Mouse (Mus musculus): Measurements from ENCODE around the gene Sfi1. TPM values are rescaled to one million over a fixed set of nuclear protein-coding genes. Genes with fewer than 3 reads are reported as not detected.
"Not testable (repeated sequence)": the region's sequence is repeated elsewhere in the genome, so short reads cannot be mapped to it uniquely, and the experiment has no call there.

Gene Sfi1
- polyA plus RNA-seq, 1 experiment from 2014 or later = 3.1 TPM

DNA sequence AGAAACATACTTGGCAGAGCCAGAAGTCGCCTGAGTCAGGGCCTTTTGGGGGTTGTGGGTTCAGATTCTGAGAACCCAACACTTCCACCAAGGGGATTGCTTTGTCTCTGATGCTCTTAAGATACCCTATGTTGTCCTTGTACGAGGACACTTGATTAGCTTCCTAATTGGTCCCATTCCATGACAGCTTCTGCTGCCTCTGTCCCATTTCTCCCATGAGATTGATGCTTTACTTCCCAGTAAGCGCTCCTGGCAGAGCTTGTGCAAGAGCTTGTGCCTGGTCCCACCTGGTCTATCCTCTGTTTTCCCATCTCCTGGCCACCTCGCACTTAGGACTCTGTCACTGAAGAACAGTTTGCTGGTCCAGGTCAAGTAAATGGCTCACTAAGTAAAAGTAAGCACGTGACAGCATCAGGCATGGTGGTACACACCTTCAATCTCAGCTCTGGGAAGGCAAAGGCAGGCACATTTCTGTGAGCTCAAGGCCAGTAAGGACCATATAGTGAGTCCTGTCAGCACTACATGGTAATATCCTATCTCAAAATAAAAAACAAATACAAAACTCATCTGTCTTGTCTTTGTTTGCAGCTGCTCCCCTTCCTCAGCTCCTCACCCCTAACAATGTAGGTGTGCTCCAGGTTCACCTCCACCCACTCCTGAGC lies 30.9 kb downstream of the Sfi1 start:
- peak; percentile 10 for ATAC-seq
- not testable (repeated sequence) for H3K27ac ChIP-seq (ENCODE audit: low read depth); DNase-seq; H3K4me1 ChIP-seq (ENCODE audit: insufficient read depth); H3K36me3 ChIP-seq (replicated peaks; ENCODE audit: insufficient read depth, low read length); H3K9me3 ChIP-seq (ENCODE audit: low read length); H3K4me3 ChIP-seq (ENCODE audit: low read depth, low read length); H3K27me3 ChIP-seq (ENCODE audit: insufficient read depth, low read length); H3K9ac ChIP-seq (replicated peaks); H3K4me2 ChIP-seq (ENCODE audit: low read depth, low read length)
- WGBS (ENCODE audit: insufficient replicate concordance) = 54% methylated on average over 5 of the region's 5 CpGs

- not testable (repeated sequence) for H3K4me2 ChIP-seq (ENCODE audit: low read depth, low read length); H3K9ac ChIP-seq (replicated peaks); H3K36me3 ChIP-seq (replicated peaks; ENCODE audit: insufficient read depth, low read length); H3K27me3 ChIP-seq (ENCODE audit: insufficient read depth, low read length); H3K4me1 ChIP-seq (ENCODE audit: insufficient read depth); H3K27ac ChIP-seq (ENCODE audit: low read depth); H3K4me3 ChIP-seq (ENCODE audit: low read depth, low read length); H3K9me3 ChIP-seq (ENCODE audit: low read length); DNase-seq; ATAC-seq
- WGBS (ENCODE audit: insufficient replicate concordance) = 40% methylated on average over 1 of the region's 2 CpGs
Measured at GRCm38 (mm10) chr11:3161370-3161769, 31.9 kb downstream of the Sfi1 start.

DNA sequence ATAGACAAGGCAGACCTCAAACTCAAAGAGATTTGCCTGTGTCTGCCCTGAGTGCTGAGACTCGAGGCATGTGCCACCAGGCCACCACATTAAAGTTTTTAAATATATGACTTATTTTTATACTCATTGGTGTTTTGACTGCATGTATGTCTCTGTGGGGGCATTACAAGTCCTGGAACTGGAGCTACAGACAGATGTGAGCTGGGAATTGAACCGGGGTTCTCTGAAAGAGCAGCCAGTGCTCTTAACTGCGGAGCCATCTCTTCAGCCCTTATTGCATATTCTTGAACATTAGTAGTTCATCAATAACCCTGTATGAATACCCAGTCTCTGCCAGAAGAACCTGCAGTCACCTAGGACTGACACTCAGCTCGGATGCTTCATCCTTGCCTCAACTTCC lies 34.5 kb downstream of the Sfi1 start:
- 83% methylated on average over 4 of the region's 4 CpGs for WGBS (ENCODE audit: insufficient replicate concordance)
- not testable (repeated sequence) for H3K4me1 ChIP-seq (ENCODE audit: insufficient read depth); ATAC-seq; DNase-seq; H3K4me3 ChIP-seq (ENCODE audit: low read depth, low read length); H3K9ac ChIP-seq (replicated peaks); H3K9me3 ChIP-seq (ENCODE audit: low read length); H3K27me3 ChIP-seq (ENCODE audit: insufficient read depth, low read length); H3K27ac ChIP-seq (ENCODE audit: low read depth); H3K36me3 ChIP-seq (replicated peaks; ENCODE audit: insufficient read depth, low read length); H3K4me2 ChIP-seq (ENCODE audit: low read depth, low read length)

GRCm38 (mm10) chr11:3157996-3158395 lies 35.3 kb downstream of the Sfi1 start:
- DNase-seq; ATAC-seq; H3K9ac ChIP-seq (replicated peaks); H3K4me2 ChIP-seq (ENCODE audit: low read depth, low read length); H3K4me1 ChIP-seq (ENCODE audit: insufficient read depth); H3K27ac ChIP-seq (ENCODE audit: low read depth); H3K36me3 ChIP-seq (replicated peaks; ENCODE audit: insufficient read depth, low read length); H3K27me3 ChIP-seq (ENCODE audit: insufficient read depth, low read length); H3K4me3 ChIP-seq (ENCODE audit: low read depth, low read length); H3K9me3 ChIP-seq (ENCODE audit: low read length): not testable (repeated sequence)
- 86% methylated on average over 6 of the region's 6 CpGs for WGBS (ENCODE audit: insufficient replicate concordance)

DNA sequence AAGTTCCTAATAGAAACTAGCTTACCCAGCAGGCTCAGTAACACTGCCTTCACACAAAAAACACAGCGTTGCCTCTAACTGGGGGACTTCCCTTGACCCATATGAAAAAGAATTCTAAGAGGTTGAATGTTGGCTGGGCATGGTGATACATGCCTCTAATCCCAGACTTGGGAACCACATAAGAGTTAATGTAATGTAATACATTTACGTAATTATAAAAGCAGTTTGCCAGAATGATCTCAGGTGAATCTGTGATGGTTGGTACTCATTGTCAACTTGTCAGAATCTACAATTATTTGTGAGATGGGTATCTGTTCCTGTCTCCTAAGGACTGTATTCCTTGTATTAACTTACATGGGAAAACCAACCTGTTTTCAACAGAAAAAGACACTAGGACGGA lies 36.3 kb downstream of the Sfi1 start:
- H3K4me3 ChIP-seq (ENCODE audit: low read depth, low read length); H3K9me3 ChIP-seq (ENCODE audit: low read length); H3K9ac ChIP-seq (replicated peaks); H3K4me1 ChIP-seq (ENCODE audit: insufficient read depth); H3K4me2 ChIP-seq (ENCODE audit: low read depth, low read length); H3K27me3 ChIP-seq (ENCODE audit: insufficient read depth, low read length); DNase-seq; ATAC-seq; H3K36me3 ChIP-seq (replicated peaks; ENCODE audit: insufficient read depth, low read length); H3K27ac ChIP-seq (ENCODE audit: low read depth): not testable (repeated sequence)
- WGBS (ENCODE audit: insufficient replicate concordance) = 78% methylated on average over 2 of the region's 3 CpGs

DNA sequence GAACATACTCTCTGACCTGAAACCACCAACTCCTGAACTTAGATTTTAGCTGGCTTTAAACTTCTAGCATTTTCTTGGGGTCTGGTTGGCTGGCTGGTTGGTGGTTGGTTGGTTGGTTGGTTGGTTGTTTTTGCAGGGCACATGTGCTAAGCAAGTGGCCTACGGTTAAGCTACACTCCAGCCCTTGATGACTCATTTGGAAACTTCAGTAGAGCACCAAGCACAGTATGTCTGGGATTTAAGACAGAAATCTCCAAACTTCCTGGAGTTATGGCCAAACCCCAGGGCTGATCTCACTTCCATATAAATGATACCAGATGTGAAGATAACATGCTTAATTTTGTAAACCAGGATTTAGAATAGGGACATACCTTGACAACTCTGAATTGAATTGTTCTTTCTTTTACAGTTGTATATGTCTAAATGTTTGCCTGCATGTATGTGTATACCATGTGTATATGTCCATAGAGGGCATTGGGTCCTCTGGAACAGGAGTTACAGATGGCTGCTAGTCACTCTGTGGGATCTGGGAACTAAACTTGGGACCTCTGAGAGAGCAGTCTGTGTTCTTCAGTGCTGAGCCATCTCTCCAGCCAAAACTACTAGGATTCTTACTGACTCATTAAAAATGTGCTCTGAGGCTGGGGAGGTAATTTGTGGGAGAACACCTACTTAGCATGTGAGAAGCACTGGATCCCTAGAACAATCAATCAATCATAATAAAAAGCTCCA lies 39.4 kb downstream of the Sfi1 start:
- not testable (repeated sequence) for H3K27me3 ChIP-seq (ENCODE audit: insufficient read depth, low read length); H3K4me1 ChIP-seq (ENCODE audit: insufficient read depth); H3K27ac ChIP-seq (ENCODE audit: low read depth); DNase-seq; H3K9ac ChIP-seq (replicated peaks); H3K36me3 ChIP-seq (replicated peaks; ENCODE audit: insufficient read depth, low read length); H3K4me3 ChIP-seq (ENCODE audit: low read depth, low read length); H3K9me3 ChIP-seq (ENCODE audit: low read length); H3K4me2 ChIP-seq (ENCODE audit: low read depth, low read length)
- WGBS (ENCODE audit: insufficient replicate concordance) = 60% methylated on average over 1 of the region's 1 CpGs
- peak; percentile 12 for ATAC-seq

DNA sequence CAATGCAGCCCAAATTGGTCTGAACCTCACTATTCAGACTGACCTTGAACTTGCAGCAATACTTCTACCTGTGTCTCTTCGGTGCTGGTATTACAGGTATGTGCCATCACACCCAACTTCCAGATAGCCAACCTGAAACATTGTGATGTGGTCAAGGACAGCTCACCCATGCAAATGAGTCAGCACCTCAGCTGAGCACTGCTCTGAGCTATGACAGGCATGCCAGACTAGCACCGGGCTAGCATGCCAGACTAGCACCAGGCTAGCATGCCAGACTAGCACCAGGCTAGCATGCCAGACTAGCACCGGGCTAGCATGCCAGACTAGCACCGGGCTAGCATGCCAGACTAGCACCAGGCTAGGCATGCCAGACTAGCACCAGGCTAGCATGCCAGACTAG lies 41.9 kb downstream of the Sfi1 start:
- 0 out of 2 replicates have a peak, but pooled peaks have one; percentile 5 for ATAC-seq
- H3K4me3 ChIP-seq (ENCODE audit: low read depth, low read length); H3K36me3 ChIP-seq (replicated peaks; ENCODE audit: insufficient read depth, low read length); H3K4me2 ChIP-seq (ENCODE audit: low read depth, low read length); H3K4me1 ChIP-seq (ENCODE audit: insufficient read depth); H3K27ac ChIP-seq (ENCODE audit: low read depth); H3K9ac ChIP-seq (replicated peaks); H3K9me3 ChIP-seq (ENCODE audit: low read length); DNase-seq; H3K27me3 ChIP-seq (ENCODE audit: insufficient read depth, low read length): not testable (repeated sequence)
- 80% methylated on average over 4 of the region's 4 CpGs for WGBS (ENCODE audit: insufficient replicate concordance)

GRCm38 (mm10) chr11:3150677-3151003 lies 42.6 kb downstream of the Sfi1 start:
- not testable (repeated sequence) for H3K4me3 ChIP-seq (ENCODE audit: low read depth, low read length); H3K9ac ChIP-seq (replicated peaks); ATAC-seq; H3K36me3 ChIP-seq (replicated peaks; ENCODE audit: insufficient read depth, low read length); H3K4me1 ChIP-seq (ENCODE audit: insufficient read depth); H3K27ac ChIP-seq (ENCODE audit: low read depth); H3K4me2 ChIP-seq (ENCODE audit: low read depth, low read length); H3K27me3 ChIP-seq (ENCODE audit: insufficient read depth, low read length); DNase-seq; H3K9me3 ChIP-seq (ENCODE audit: low read length)
- WGBS (ENCODE audit: insufficient replicate concordance) = 90% methylated on average over 12 of the region's 12 CpGs

- not testable (repeated sequence) for H3K36me3 ChIP-seq (replicated peaks; ENCODE audit: insufficient read depth, low read length); H3K4me3 ChIP-seq (ENCODE audit: low read depth, low read length); ATAC-seq; H3K4me1 ChIP-seq (ENCODE audit: insufficient read depth); H3K27ac ChIP-seq (ENCODE audit: low read depth); H3K4me2 ChIP-seq (ENCODE audit: low read depth, low read length); H3K9me3 ChIP-seq (ENCODE audit: low read length); H3K9ac ChIP-seq (replicated peaks); H3K27me3 ChIP-seq (ENCODE audit: insufficient read depth, low read length)
- 92% methylated on average over 21 of the region's 24 CpGs for WGBS (ENCODE audit: insufficient replicate concordance)
- peak; percentile 54 for DNase-seq
Measured at GRCm38 (mm10) chr11:3150003-3150676, 43.1 kb downstream of the Sfi1 start.
